Mouse (Mus musculus): ENCODE results near the gene Ehhadh.

GRCm38 (mm10) chr16:21727421-21727820 lies 60.2 kb downstream of the Ehhadh start:
- TF ChIP-seq CTCF (IDR thresholded peaks at IDR 0.05): no peak
- TF ChIP-seq EP300 (IDR thresholded peaks at IDR 0.05): no peak
